Mouse (Mus musculus) B cell, adult 67 days (primary cell): ENCODE data around the gene Sos2. TPM values are rescaled to one million over a fixed set of nuclear protein-coding genes. Genes with fewer than 3 reads are reported as not detected.

Experiments used
- total RNA-seq, 2 experiments: library from RNA; stranded (reverse); gene quantifications; 4 replicates each; pipeline ENCODE4 v1.2.4; 2023

Sos2 gene
- total RNA-seq: 10 to 100 TPM; 30.3 to 31.7 TPM

GRCm38 (mm10) chr12:69681566-69682061, at the start of gene Sos2:
TSS of gene Sos2 (minus strand) at chr12:69681852.

GRCm38 (mm10) chr12:69724711-69725460, 43.2 kb upstream of the Sos2 start, which contains the start of the genes L2hgdh and Atp5s:
TSS of gene L2hgdh (minus strand) at chr12:69724873.
TSS of gene Atp5s (plus strand) at chr12:69724950.

GRCm38 (mm10) chr12:69582613-69583269, 98.9 kb downstream of the Sos2 start, which contains the start of gene Vcpkmt:
TSS of gene Vcpkmt (minus strand) at chr12:69583028.

Other genes starting within 250 kb of the Sos2 start
- gene Vcpkmt, start 98.8 kb downstream of the Sos2 start, total RNA-seq: 10 to 100 TPM; 14.3 to 15.8 TPM
- gene L2hgdh, start 43.0 kb upstream of the Sos2 start, total RNA-seq: 10 to 100 TPM in 1 of 2 experiments, 1 to 10 TPM in 1; 9.8 to 10.6 TPM
- 10 to 100 TPM in 1 of 2 experiments, 1 to 10 TPM in 1; 9.8 to 12.5 TPM for gene Atp5s, start 43.1 kb upstream of the Sos2 start, total RNA-seq
- gene Cdkl1, start 109.4 kb upstream of the Sos2 start, total RNA-seq: 10 to 100 TPM; 14.1 to 15.1 TPM
- gene Atl1, start 210.8 kb upstream of the Sos2 start, total RNA-seq: 1 to 10 TPM; 2.0 to 6.2 TPM
- gene Map4k5, start 211.3 kb upstream of the Sos2 start, total RNA-seq: 10 to 100 TPM; 57.6 to 63.0 TPM